In the genomic region with DNA sequence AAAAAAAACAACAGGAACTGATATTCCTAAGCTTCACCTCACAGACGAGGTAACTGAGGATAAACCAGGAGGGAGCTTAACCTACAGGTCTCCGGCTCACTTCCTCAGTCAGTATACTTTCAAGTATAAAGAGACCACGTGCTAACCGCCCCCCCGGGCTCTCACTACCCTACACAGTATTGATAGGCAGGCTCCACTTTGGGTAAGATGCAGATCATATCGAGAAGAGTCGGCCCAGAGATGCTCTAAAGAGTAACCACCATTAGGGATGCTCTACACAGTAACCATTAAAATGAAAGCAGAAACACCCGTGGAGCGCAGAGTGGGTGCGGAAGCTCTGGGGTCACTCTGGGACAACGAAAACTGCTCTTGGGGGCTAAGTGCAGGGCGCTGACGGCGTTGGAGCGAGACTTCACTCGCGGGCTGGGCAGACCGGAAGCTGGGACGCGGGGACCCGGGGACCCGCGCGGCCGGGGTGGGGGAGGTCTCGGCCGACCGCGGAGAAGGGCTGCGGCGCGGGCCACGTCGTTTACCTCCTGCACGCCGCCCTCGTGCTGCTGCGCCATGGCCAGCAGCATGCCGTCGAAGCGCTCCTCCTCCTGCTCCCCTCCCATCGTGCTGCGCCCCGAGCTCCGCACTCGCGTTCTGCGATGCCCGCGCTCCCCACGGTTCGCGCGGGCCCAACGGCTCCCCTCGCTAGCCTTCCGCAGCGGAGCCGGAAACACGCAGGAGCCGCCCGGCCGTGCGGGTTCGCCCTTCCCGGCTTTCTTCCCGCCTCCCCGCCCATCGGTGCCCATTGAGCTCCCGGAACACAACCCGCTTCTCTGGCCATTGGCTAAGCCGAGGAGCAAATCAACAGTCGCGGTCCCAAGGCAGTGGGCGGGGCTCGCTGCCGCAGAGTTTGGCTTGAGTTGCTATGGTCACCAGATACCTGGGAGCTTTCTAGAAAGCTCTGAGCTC, we compare ENCODE assay signal across 8 mouse cellular contexts. TPM values are rescaled to one million over a fixed set of nuclear protein-coding genes. Genes with fewer than 3 reads are reported as not detected.
DNase-seq lines count a peak whose midpoint lies in the region; ATAC-seq and TF ChIP-seq lines count a peak whose summit lies in the region.

A gene (minus strand): TSS at position 725 of the 960 bp plus-strand sequence.

- intact Hi-C loops in gastrocnemius, adult 2 months (cut with DNase I): no loop called here
- intact Hi-C loops in left cerebral cortex, adult 2 months (cut with DNase I): no loop called here

- peak; percentile 99 for ATAC-seq in common myeloid progenitor, adult 5-6 weeks (replicated peaks; ENCODE audit: low read depth, poor library complexity, severe bottlenecking)
- peak; percentile 99 for ATAC-seq in hindbrain, postnatal 0 days
- ATAC-seq in megakaryocyte, adult 5-6 weeks (ENCODE audit: poor library complexity, severe bottlenecking): peak; percentile 100

- H3K27ac ChIP-seq in gastrocnemius, adult 2 months: peak within 1 kb of the TSS; percentile 87
- H3K27ac ChIP-seq in hindbrain, postnatal 0 days: peak within 1 kb of the TSS; percentile 80
- H3K27ac ChIP-seq in left cerebral cortex, adult 2 months: peak within 1 kb of the TSS; percentile 87

- peak; percentile 99 for DNase-seq in ZHBTc4 (ENCODE audit: low read depth, low spot score)
- DNase-seq in gastrocnemius, adult 2 months: peak; percentile 98
- DNase-seq in hindbrain, postnatal 0 days (ENCODE audit: low spot score): peak; percentile 97
- DNase-seq in left cerebral cortex, adult 2 months (ENCODE audit: extremely low spot score in 1 of 2, low spot score in 2 of 2): peak; percentile 94
- DNase-seq in right cerebral cortex, adult 2 months (ENCODE audit: low spot score in 2 of 2): peak; percentile 97
- peak; percentile 97 for DNase-seq in urinary bladder, postnatal 14 days (ENCODE audit: low spot score)

- H3K9me3 ChIP-seq in hindbrain, postnatal 0 days (ENCODE audit: low read length): no peaks in the 10 kb centered on the region

- no peaks in the 10 kb centered on the region for H3K27me3 ChIP-seq in hindbrain, postnatal 0 days (ENCODE audit: insufficient read depth, low read length)

- peak within 1 kb of the TSS; percentile 92 for H3K4me3 ChIP-seq in gastrocnemius, adult 2 months
- H3K4me3 ChIP-seq in hindbrain, postnatal 0 days (ENCODE audit: low read length): peak within 1 kb of the TSS; percentile 80
- peak within 1 kb of the TSS; percentile 97 for H3K4me3 ChIP-seq in left cerebral cortex, adult 2 months

- TF ChIP-seq CTCF in gastrocnemius, adult 2 months (IDR thresholded peaks at IDR 0.05): no peak
- TF ChIP-seq CTCF in hindbrain, postnatal 0 days (IDR thresholded peaks at IDR 0.05; ENCODE audit: low read depth): no peak
- TF ChIP-seq CTCF in left cerebral cortex, adult 2 months (IDR thresholded peaks at IDR 0.05): no peak

- H3K4me1 ChIP-seq in hindbrain, postnatal 0 days (ENCODE audit: insufficient read depth, low read length): peaks cover 10% of the 10 kb centered on the region

- WGBS in hindbrain, postnatal 0 days: under 1% methylated on average over 73 of the region's 77 CpGs

- H3K9ac ChIP-seq in hindbrain, postnatal 0 days (replicated peaks; ENCODE audit: low read length): peak within 1 kb of the TSS; percentile 76

- peak within 1 kb of the TSS; percentile 71 for H3K4me2 ChIP-seq in hindbrain, postnatal 0 days (ENCODE audit: low read depth, low read length)

- peaks cover 7% of the 10 kb centered on the region; the same call in 1 of the 2 replicates for H3K36me3 ChIP-seq in hindbrain, postnatal 0 days (ENCODE audit: insufficient read depth, low read length)

RNA-seq across cellular contexts. Expression of the gene that starts here (rescaled TPM):
- total RNA-seq in common myeloid progenitor, adult 5-6 weeks (2017): 316 and 327 TPM in 2 replicates
- total RNA-seq in gastrocnemius, adult 2 months (2021): 10 to 100 TPM; 45.6 to 53.5 TPM
- 54.1 and 70.4 TPM in 2 replicates for total RNA-seq in hindbrain, postnatal 0 days (2014; rRNA removed)
- polyA plus RNA-seq in hindbrain, postnatal 0 days (2015; fragmentation: Nextera tagmentation; extraction: Ambion mirVana): 265 and 272 TPM in 2 replicates
- 100 to 1,000 TPM; 143 to 156 TPM for total RNA-seq in left cerebral cortex, adult 2 months (2021)
- 76.9 and 82.3 TPM in 2 replicates for total RNA-seq in megakaryocyte, adult 5-6 weeks (2015)
- total RNA-seq in megakaryocyte, adult 5-6 weeks (2017): 114 and 120 TPM in 2 replicates

Comparison
In these comparisons a context has a peak if more than half of its experiments do, and no peak if none do; other contexts are left out.
1. Peak in every context shown above with its lines: DNase-seq, ATAC-seq, H3K4me3 ChIP-seq and H3K27ac ChIP-seq.